Mouse (Mus musculus) thymus, adult 2 months (tissue): ENCODE measurements around the gene Spock1.

Source experiments
- CTCF ChIP-seq: fragments of 200-500 bp; IDR thresholded peaks from 2 replicates; pipeline ENCODE4 v1.5.1; 2012; ENCODE audit warnings: mild to moderate bottlenecking, control low read depth, low read length, moderate library complexity, borderline replicate concordance; ENCODE audit not compliant: control insufficient read depth, poor library complexity, insufficient read depth; ENCODE audit errors: extremely low read depth
- POLR2A ChIP-seq: fragments of 200-500 bp; IDR thresholded peaks from 2 replicates; pipeline ENCODE4 v1.6.1; 2012; ENCODE audit warnings: mild to moderate bottlenecking, low read length, control low read depth, moderate library complexity; ENCODE audit not compliant: control insufficient read depth, poor library complexity, insufficient read depth; ENCODE audit errors: extremely low read depth

DNA sequence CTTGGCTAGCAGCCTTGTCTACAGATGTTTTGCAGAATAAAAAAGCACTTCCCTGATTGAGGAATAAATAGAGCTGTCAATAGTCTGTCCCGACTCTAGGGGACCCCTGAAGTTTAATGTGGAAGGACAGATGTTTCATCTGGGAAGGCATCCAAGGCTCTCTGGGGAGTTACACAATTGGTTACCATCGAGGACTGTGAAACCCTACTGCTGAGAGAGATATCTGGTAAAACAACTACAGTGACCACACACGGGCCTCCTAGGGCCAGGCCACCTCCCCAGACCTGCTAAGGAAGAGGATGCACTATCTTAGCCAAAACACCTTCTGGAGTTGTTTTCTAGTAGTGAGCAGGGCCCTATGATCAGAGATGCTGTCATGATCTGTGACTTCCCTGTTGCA is 323.0 kb downstream of the Spock1 start:
- TF ChIP-seq POLR2A (no peak), CTCF (no peak)
